Comparison of ENCODE assay signal across 26 mouse cellular contexts in genomic region chr11:107238506-107238905, GRCm38 (mm10).
"Had no signal": no experiment of that assay in that cellular context is flagged by ENCODE, and none has a peak within 500 bp of the region (broad histone marks: within the 10 kb centered on the region; RNA-seq: fewer than 3 reads in every experiment).

No protein-coding gene starts in this region.

- H3K36me3 ChIP-seq: heart, embryonic 15.5 days; hindbrain, embryonic 15.5 days had no signal

- H3K4me2 ChIP-seq: heart, embryonic 11.5 days; heart, embryonic 13.5 days; heart, embryonic 15.5 days; hindbrain, embryonic 13.5 days; hindbrain, embryonic 15.5 days; kidney, embryonic 15.5 days; limb, embryonic 13.5 days; limb, embryonic 15.5 days; liver, embryonic 12.5 days had no signal

- H3K9me3 ChIP-seq: heart, embryonic 13.5 days; heart, embryonic 15.5 days; hindbrain, embryonic 13.5 days; hindbrain, embryonic 15.5 days; kidney, embryonic 15.5 days; limb, embryonic 13.5 days; limb, embryonic 15.5 days; liver, embryonic 12.5 days had no signal

- H3K9ac ChIP-seq: heart, embryonic 13.5 days; heart, embryonic 15.5 days; hindbrain, embryonic 13.5 days; hindbrain, embryonic 15.5 days; kidney, embryonic 15.5 days; limb, embryonic 13.5 days; limb, embryonic 15.5 days; liver, embryonic 12.5 days had no signal

- ATAC-seq: hindbrain, postnatal 0 days; intestine, embryonic 16.5 days; liver, embryonic 12.5 days had no signal

- H3K27me3 ChIP-seq: heart, embryonic 13.5 days; heart, embryonic 15.5 days; hindbrain, embryonic 13.5 days; hindbrain, embryonic 15.5 days; kidney, embryonic 15.5 days; limb, embryonic 13.5 days; limb, embryonic 15.5 days; liver, embryonic 12.5 days had no signal

- DNase-seq: gastrocnemius, postnatal 14 days; gastrocnemius, postnatal 36 days; heart, adult 11 months; heart, adult 2 months; heart, postnatal 14 days; heart, postnatal 36 days; kidney, adult 11 months; kidney, adult 2 months; kidney, adult 9 months; kidney, postnatal 14 days; kidney, postnatal 36 days; layer of hippocampus, adult 9-11 months; layer of hippocampus, postnatal 36 days; left cerebral cortex, postnatal 4 days had no signal

- H3K4me1 ChIP-seq: hindbrain, embryonic 13.5 days; kidney, embryonic 15.5 days; limb, embryonic 13.5 days; limb, embryonic 15.5 days had no signal

- H3K4me3 ChIP-seq: heart, adult 2 months; heart, embryonic 13.5 days; heart, embryonic 15.5 days; hindbrain, embryonic 13.5 days; hindbrain, embryonic 15.5 days; kidney, embryonic 15.5 days; limb, embryonic 13.5 days; limb, embryonic 15.5 days; liver, embryonic 12.5 days had no signal

- H3K27ac ChIP-seq: heart, adult 2 months; heart, embryonic 13.5 days; heart, embryonic 15.5 days; hindbrain, embryonic 13.5 days; hindbrain, embryonic 15.5 days; hindbrain, postnatal 0 days; kidney, embryonic 15.5 days; kidney, postnatal 0 days; limb, embryonic 13.5 days; limb, embryonic 15.5 days; liver, embryonic 12.5 days had no signal
